Mouse (Mus musculus): ENCODE data around the gene Hacd1. TPM values are rescaled to one million over a fixed set of nuclear protein-coding genes. Genes with fewer than 3 reads are reported as not detected.
"Not testable (repeated sequence)": the region's sequence is repeated elsewhere in the genome, so short reads cannot be mapped to it uniquely, and the experiment has no call there.

Hacd1 gene
- polyA plus RNA-seq (2016; fragmentation: Nextera tagmentation; extraction: Ambion mirVana), result 32.0 and 35.6 TPM in 2 replicates

DNA sequence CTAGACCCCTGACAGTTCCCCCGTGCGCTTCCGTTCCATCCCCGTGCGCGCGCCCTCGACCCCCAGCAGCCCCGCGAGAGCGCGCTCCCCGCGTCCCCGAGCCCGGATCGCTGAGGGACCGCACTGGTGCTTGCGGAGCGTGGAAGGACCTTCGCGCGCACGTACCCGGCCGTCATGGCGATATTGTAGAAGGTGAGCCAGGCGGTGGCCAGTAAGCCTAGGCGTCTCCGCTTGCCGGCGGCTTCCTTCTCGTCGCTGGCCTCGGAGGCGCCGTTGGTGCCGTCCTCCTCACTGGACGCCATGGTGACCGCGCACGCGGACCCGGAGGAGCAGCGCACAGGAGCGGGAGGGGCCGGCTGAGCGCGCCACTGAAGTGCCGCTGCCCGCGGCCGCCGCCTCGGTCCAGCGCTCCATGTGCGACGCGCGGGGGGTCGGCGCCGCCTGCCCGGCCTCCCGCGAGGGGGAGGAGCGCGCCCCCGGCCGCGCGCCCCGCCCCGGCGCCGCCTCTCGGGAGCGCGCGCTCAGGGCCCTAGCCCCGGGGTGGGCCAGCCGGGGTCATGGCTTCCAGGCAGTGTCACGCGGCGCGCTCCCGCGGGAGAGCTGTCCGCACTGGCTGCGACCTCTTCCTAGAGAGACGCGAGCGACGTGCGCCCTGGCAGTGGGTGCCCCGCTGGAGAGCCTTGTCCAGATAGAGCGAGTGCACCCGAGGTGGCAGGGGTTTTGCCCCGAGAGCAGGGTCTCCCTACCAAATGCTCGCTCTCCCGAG is at the start of gene Hacd1:
TSS of gene Hacd1 (minus strand) at position 570 of the 766 bp plus-strand sequence.
- peak within 1 kb of the TSS; percentile 79 for H3K9ac ChIP-seq
- ATAC-seq (ENCODE audit: low FRiP score), result peak; percentile 86
- H3K36me3 ChIP-seq (replicated peaks), result no peaks in the 10 kb centered on the region
- H3K4me1 ChIP-seq, result peaks cover 6% of the 10 kb centered on the region
- H3K4me3 ChIP-seq (replicated peaks), result peak within 1 kb of the TSS; percentile 72
- H3K27me3 ChIP-seq, result no peaks in the 10 kb centered on the region
- under 1% methylated on average over 86 of the region's 101 CpGs for WGBS
- H3K9me3 ChIP-seq, result no peaks in the 10 kb centered on the region
- H3K27ac ChIP-seq, result peak within 1 kb of the TSS; percentile 89
- H3K4me2 ChIP-seq, result peak within 1 kb of the TSS; percentile 73

GRCm38 (mm10) chr2:14103924-14104323 is 48.0 kb upstream of the Hacd1 start:
- Histone ChIP-seq H3K36me3 (replicated peaks) (peaks cover 10% of the 10 kb centered on the region), H3K9me3 (no peaks in the 10 kb centered on the region), H3K4me1 (no peaks in the 10 kb centered on the region), H3K9ac (no peak overlapping the region), H3K27me3 (no peaks in the 10 kb centered on the region), H3K27ac (no peak overlapping the region), H3K4me2 (no peak overlapping the region), H3K4me3 (replicated peaks) (no peak overlapping the region)
- ATAC-seq (ENCODE audit: low FRiP score), result no peak
- 85% methylated on average over 1 of the region's 1 CpGs for WGBS

DNA sequence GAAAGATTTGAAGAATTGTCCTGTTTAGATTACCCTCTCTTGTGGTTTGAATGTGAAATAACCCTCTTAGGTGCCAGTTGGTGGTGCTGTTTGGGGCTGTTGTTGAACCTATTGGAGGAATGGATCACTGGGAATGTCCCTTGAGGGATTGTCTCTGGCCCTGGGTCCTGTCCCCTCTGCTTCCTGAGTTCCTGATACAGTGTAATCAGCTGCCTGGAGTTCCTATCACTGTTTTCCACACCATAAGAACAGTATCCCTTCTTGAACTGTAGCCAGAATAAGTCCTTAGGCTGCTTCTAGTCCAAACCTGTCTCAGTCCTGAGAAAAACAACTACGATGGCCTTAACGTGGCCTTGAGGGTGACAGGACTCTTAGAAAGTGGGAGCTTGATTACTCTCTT is 46.7 kb upstream of the Hacd1 start:
- 94% methylated on average over 2 of the region's 2 CpGs for WGBS
- no peak overlapping the region for H3K9ac ChIP-seq
- no peak overlapping the region for H3K4me2 ChIP-seq
- no peak for ATAC-seq (ENCODE audit: low FRiP score)
- H3K4me1 ChIP-seq, result no peaks in the 10 kb centered on the region
- H3K27me3 ChIP-seq, result no peaks in the 10 kb centered on the region
- no peak overlapping the region for H3K27ac ChIP-seq
- no peak overlapping the region for H3K4me3 ChIP-seq (replicated peaks)
- H3K9me3 ChIP-seq, result no peaks in the 10 kb centered on the region
- H3K36me3 ChIP-seq (replicated peaks), result peaks cover 10% of the 10 kb centered on the region

- H3K36me3 ChIP-seq (replicated peaks), result peaks cover 19% of the 10 kb centered on the region
- no peak overlapping the region for H3K4me3 ChIP-seq (replicated peaks)
- no peak overlapping the region for H3K4me2 ChIP-seq
- H3K27ac ChIP-seq, result no peak overlapping the region
- no peak overlapping the region for H3K9ac ChIP-seq
- H3K9me3 ChIP-seq, result peaks cover 6% of the 10 kb centered on the region; the same call in 1 of the 2 replicates
- H3K4me1 ChIP-seq, result no peaks in the 10 kb centered on the region
- ATAC-seq (ENCODE audit: low FRiP score), result no peak
- no peaks in the 10 kb centered on the region for H3K27me3 ChIP-seq
These were observed 44.6 kb upstream of the Hacd1 start for GRCm38 (mm10) chr2:14100533-14100932.

GRCm38 (mm10) chr2:14078527-14078926 is 22.6 kb upstream of the Hacd1 start:
- H3K27me3 ChIP-seq; H3K9me3 ChIP-seq; H3K27ac ChIP-seq; H3K36me3 ChIP-seq (replicated peaks); H3K4me2 ChIP-seq; ATAC-seq (ENCODE audit: low FRiP score); H3K4me3 ChIP-seq (replicated peaks); H3K9ac ChIP-seq: not testable (repeated sequence)
- WGBS, result 93% methylated on average over 9 of the region's 9 CpGs
- peaks cover 17% of the 10 kb centered on the region for H3K4me1 ChIP-seq

DNA sequence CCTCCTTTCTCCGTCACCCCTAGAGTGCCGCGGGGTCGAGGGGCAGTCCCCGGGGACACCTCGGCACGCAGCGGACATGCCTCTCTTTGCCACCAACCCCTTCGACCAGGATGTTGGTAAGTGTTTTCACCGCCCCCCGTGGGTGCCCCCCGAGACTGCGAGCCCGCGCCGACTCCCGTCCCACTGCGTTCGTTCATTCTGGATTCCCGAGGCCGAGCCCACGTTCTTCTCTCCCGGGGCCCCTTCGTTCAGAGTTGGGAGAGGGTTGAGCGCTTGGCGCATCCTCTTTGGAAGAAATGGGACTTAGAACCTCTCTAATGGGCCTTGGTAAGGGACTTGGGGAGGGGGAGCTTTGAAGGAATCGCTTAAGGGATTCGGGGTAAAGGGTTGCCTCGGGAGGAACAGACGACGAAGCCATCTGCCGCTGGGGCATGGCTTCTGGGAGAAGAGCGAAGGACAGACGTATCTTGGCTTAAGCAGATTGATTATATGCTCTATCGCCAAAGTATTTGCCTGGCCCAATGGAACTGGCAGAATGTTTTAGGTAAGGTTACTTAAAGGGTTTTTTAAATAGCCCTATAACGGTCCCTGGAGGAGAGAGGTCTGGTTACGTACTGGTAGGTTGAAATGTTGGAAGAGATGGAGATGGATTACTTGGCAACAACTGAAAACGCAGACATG is 18.4 kb upstream of the Hacd1 start:
- WGBS, result under 1% methylated on average over 38 of the region's 38 CpGs
- peak overlapping the region; percentile 59 for H3K4me2 ChIP-seq
- no peak; the same call in 1 of the 2 replicates for ATAC-seq (ENCODE audit: low FRiP score)

DNA sequence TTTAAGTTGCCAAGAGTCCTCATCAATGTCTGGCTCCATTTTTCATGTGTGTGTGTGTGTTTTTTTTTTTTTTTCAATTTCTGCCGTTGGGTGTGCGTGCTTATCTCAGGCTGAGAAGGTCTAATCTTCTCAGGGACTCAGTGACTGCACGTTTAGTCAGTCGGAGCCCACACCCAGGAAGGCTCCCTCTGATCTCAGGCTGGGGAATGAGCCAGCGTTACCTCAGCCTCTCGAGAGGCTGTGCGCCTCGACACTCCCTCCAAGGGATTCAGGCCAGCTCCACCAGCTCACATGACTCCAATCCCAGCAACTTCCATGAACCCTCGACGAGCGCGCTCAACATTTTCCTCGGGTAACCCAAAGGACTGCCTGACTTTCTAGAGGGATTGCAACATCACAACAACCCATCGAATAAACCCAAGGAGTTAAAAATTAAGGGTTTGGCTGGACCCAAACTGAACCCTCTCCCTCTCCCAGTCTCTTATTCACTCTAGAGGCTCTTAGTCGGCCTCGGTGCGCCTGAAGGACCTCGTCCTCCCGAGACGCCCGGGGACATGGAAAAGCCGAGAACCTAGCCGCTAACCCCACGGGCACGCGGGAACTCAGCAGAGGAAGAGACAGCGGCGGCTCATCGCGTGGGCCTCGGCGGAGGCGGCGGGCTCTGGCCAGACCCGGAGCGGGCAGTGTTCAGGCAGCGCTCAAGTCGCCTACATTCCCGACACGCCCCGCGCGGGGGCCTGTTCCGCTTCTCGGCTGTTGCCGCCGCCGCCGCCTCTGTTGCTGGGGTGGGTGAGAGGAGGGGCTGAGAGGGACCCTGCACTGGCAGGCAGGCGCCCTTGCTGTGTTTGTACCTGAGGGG is 17.7 kb upstream of the Hacd1 start, which contains the start of gene Stam:
TSS of gene Stam (plus strand) at position 737 of the 859 bp plus-strand sequence.
- H3K9ac ChIP-seq, result peak within 1 kb of the TSS; percentile 90
- peak within 1 kb of the TSS; percentile 94 for H3K27ac ChIP-seq
- under 1% methylated on average over 50 of the region's 50 CpGs for WGBS
- H3K4me1 ChIP-seq, result peaks cover 23% of the 10 kb centered on the region
- H3K4me3 ChIP-seq (replicated peaks), result peak within 1 kb of the TSS; percentile 65
- H3K36me3 ChIP-seq (replicated peaks), result no peaks in the 10 kb centered on the region
- H3K27me3 ChIP-seq, result no peaks in the 10 kb centered on the region
- no peaks in the 10 kb centered on the region for H3K9me3 ChIP-seq
- peak within 1 kb of the TSS; percentile 59 for H3K4me2 ChIP-seq
- peak; percentile 98 for ATAC-seq (ENCODE audit: low FRiP score)

More for the DNA sequence above, 18.4 kb upstream of the Hacd1 start:
- no peaks in the 10 kb centered on the region for H3K9me3 ChIP-seq
- no peaks in the 10 kb centered on the region for H3K36me3 ChIP-seq (replicated peaks)
- peak overlapping the region; percentile 65 for H3K4me3 ChIP-seq (replicated peaks)
- no peaks in the 10 kb centered on the region for H3K27me3 ChIP-seq
- peaks cover 23% of the 10 kb centered on the region for H3K4me1 ChIP-seq
- peak overlapping the region; percentile 90 for H3K9ac ChIP-seq
- peak overlapping the region; percentile 94 for H3K27ac ChIP-seq

DNA sequence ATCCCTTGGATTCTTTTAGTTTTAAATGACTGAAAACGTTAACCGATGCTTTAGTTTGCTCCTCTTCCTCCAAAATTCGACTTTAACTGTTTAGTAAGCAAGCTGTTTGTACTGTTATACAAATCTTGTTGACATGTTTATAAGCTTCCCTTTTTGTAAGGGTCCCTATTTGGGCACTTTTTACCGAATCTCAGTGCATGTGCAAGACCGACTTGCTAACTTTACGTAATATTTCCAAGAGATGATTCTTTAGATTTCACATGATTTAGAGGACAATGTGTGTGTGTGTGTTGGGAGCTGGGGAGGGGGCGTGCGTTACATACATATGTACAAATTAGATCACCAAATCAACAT is 17.1 kb upstream of the Hacd1 start:
- Histone ChIP-seq H3K4me1 (peaks cover 23% of the 10 kb centered on the region), H3K27me3 (no peaks in the 10 kb centered on the region), H3K4me3 (replicated peaks) (peak overlapping the region; percentile 65), H3K4me2 (peak overlapping the region; percentile 59), H3K27ac (peak overlapping the region; percentile 94), H3K9ac (peak overlapping the region; percentile 90), H3K9me3 (no peaks in the 10 kb centered on the region), H3K36me3 (replicated peaks) (no peaks in the 10 kb centered on the region)
- 23% methylated on average over 8 of the region's 8 CpGs for WGBS
- no peak for ATAC-seq (ENCODE audit: low FRiP score)

DNA sequence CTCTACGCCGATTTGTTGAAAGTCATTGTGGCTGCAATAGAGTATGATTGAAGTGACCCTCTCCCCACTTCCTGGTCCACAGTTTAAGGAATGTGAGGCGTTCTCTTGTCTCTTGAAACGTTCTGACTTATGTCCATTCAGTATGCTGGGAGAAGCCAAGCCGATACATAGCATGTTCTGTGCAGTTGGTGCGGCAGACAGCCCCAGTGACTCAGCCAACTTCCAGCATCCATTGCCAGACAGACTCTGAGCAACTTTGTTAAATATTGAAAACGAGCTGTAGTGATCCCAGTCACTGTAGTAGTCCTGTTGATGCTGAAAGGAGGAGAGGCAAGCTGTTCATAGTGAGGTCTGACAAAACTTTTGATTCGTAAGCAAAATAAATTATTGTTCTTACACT is 14.5 kb upstream of the Hacd1 start:
- H3K4me3 ChIP-seq (replicated peaks), result no peak overlapping the region
- H3K9me3 ChIP-seq, result no peaks in the 10 kb centered on the region
- no peak for ATAC-seq (ENCODE audit: low FRiP score)
- 85% methylated on average over 8 of the region's 8 CpGs for WGBS
- no peaks in the 10 kb centered on the region for H3K27me3 ChIP-seq
- peaks cover 13% of the 10 kb centered on the region for H3K4me1 ChIP-seq
- H3K4me2 ChIP-seq, result no peak overlapping the region
- H3K9ac ChIP-seq, result no peak overlapping the region
- no peak overlapping the region for H3K27ac ChIP-seq
- H3K36me3 ChIP-seq (replicated peaks), result no peaks in the 10 kb centered on the region

DNA sequence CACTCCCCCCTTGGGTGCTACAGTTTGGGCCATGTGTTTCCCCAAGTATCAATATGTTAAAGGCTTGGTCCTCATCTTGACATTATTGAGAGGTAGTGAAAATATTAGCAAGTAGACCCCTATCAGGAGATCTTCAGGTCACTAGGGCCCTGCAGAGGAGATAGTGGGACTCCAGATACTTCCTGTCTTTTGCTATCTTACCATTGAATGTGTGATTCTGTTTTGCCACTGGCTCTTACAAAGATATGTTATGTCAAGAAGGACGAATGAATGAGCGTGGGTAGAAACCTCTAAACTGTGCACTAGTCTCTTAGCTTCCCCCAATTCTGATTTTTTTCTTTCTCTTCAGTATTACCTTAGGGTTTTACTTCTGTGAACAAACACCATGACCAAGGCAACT is 13.1 kb upstream of the Hacd1 start:
- no peak overlapping the region for H3K9ac ChIP-seq
- no peak for ATAC-seq (ENCODE audit: low FRiP score)
- H3K4me3 ChIP-seq (replicated peaks), result no peak overlapping the region
- no peak overlapping the region for H3K4me2 ChIP-seq
- H3K9me3 ChIP-seq, result no peaks in the 10 kb centered on the region
- H3K27me3 ChIP-seq, result no peaks in the 10 kb centered on the region
- 76% methylated on average over 2 of the region's 2 CpGs for WGBS
- peaks cover 6% of the 10 kb centered on the region for H3K4me1 ChIP-seq
- no peaks in the 10 kb centered on the region for H3K36me3 ChIP-seq (replicated peaks)
- no peak overlapping the region for H3K27ac ChIP-seq

- no peak for ATAC-seq (ENCODE audit: low FRiP score)
- WGBS, result 79% methylated on average over 2 of the region's 2 CpGs
These were observed 10.0 kb upstream of the Hacd1 start for GRCm38 (mm10) chr2:14065704-14066650.

More at GRCm38 (mm10) chr2:14065704-14066650, 10.0 kb upstream of the Hacd1 start:
- Histone ChIP-seq H3K9me3 (no peaks in the 10 kb centered on the region), H3K27me3 (no peaks in the 10 kb centered on the region), H3K4me2 (no peak overlapping the region), H3K9ac (no peak overlapping the region), H3K4me3 (replicated peaks) (no peak overlapping the region), H3K36me3 (replicated peaks) (no peaks in the 10 kb centered on the region), H3K4me1 (no peaks in the 10 kb centered on the region), H3K27ac (no peak overlapping the region)
